Mouse (Mus musculus) cerebellum, adult 2 months (tissue): ENCODE results near the gene Xpo5.

Source experiments
- CTCF ChIP-seq: fragments of 200-500 bp; IDR thresholded peaks from 2 replicates; pipeline ENCODE4 v1.5.1; 2011; ENCODE audit warnings: low read depth, mild to moderate bottlenecking, control low read depth, low read length, moderate library complexity, borderline replicate concordance; ENCODE audit not compliant: insufficient read depth
- POLR2A ChIP-seq: fragments of 200-500 bp; IDR thresholded peaks from 2 replicates; pipeline ENCODE4 v1.6.1; 2011; ENCODE audit warnings: low read length, control low read depth, borderline replicate concordance; ENCODE audit not compliant: insufficient read depth

DNA sequence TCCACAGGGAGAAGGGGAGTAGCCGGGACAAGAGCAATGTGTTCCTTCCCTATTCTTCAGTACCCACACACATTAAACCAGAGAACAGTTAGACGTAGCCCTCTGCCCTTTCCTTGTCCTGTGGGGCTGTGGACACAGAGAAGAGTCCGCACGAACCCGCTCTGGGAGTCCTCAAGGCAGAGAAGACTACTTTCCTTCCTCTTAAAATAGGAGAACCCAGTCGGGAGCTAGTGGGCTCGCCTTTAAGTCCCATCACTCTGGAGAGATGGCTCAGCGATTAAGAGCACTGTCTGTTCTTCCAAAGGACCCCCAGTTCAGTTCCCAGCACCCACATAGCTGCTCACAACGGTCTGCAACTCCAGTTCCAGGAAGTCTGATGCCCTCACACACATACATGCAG, 40.9 kb upstream of the Xpo5 start:
- no peak for TF ChIP-seq CTCF
- TF ChIP-seq POLR2A: no peak
